Mouse (Mus musculus): ENCODE results near the gene Tgm1.

DNA sequence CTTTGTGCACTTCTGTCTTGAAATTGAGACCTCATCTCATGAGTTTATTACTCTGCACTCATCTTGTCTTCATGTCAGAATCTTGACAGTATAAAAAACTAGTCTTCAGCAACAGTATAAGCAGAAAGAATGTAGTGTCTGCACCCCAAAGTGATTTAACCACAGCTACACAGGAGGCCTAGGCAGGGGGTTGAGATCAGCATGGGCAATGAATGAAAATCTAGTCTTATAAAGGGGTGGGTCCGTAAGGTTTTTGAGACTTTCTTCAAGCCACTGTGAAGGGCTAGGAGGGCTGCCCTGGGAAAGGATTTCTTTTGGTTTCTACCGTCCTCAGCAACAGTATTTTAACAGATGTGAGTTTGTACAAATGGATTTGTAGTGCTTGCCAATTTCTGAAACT is 53.1 kb downstream of the Tgm1 start:
- TF ChIP-seq FLI1 (IDR thresholded peaks at IDR 0.05; ENCODE audit: low read length) = no peak
- TF ChIP-seq GATA1 (IDR thresholded peaks at IDR 0.05; ENCODE audit: borderline replicate concordance, low read length) = no peak

Measured in megakaryocyte, embryonic 14.5 days (primary cell).